Mouse (Mus musculus) lung, adult 2 months (tissue): ENCODE results near the gene Prss38.

Source experiments
- CTCF ChIP-seq: fragments of 200-500 bp; IDR thresholded peaks from 2 replicates; pipeline ENCODE4 v1.5.1; 2011; ENCODE audit warnings: mild to moderate bottlenecking, low read length, control low read depth; ENCODE audit not compliant: insufficient read depth
- POLR2A ChIP-seq: fragments of 200-500 bp; IDR thresholded peaks from 2 replicates; pipeline ENCODE4 v1.6.1; 2011; ENCODE audit warnings: low read depth, mild to moderate bottlenecking, control low read depth, low read length, borderline replicate concordance; ENCODE audit errors: extremely low read depth

DNA sequence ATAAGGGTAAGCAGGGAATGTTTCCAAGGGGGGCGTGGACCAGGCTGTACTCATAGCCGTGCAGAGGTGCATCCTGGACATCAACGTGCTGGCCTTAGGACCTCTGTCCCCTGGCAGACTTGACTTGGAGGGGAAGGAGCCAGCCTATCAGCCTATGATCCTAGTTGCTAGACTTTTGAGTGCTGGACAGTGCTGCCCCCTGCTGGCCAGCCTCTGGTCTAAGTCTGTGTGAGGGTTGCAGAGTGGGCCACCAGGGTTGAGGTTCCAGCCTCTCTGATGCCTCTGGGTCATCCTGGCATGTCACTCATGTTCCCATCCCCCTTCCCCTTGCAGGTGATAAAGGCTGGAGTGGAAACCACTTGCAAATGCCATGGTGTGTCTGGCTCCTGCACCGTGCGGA is 44.9 kb downstream of the Prss38 start:
- TF ChIP-seq CTCF (peak; percentile 72), POLR2A (no peak)
